In genomic region chr15:90490186-90490585, GRCm38 (mm10) we compare ENCODE assay signal across 24 mouse cellular contexts.
"Had no signal": no experiment of that assay in that cellular context is flagged by ENCODE, and none has a peak within 500 bp of the region (broad histone marks: within the 10 kb centered on the region; RNA-seq: fewer than 3 reads in every experiment).

No protein-coding gene starts in this region.

- H3K9ac ChIP-seq: heart, embryonic 12.5 days; hindbrain, embryonic 12.5 days; hindbrain, embryonic 14.5 days; intestine, embryonic 15.5 days; limb, embryonic 12.5 days had no signal

- H3K4me3 ChIP-seq: gastrocnemius, adult 2 months; heart, embryonic 10.5 days; heart, embryonic 12.5 days; hindbrain, embryonic 10.5 days; hindbrain, embryonic 12.5 days; intestine, embryonic 15.5 days; layer of hippocampus, adult 2 months; left cerebral cortex, adult 2 months; limb, embryonic 10.5 days; limb, embryonic 12.5 days had no signal

- DNase-seq: gastrocnemius, adult 2 months; gastrocnemius, postnatal 10 days; gastrocnemius, postnatal 25 days; heart, adult 18-20 months; heart, postnatal 10 days; heart, postnatal 4 days; kidney, adult 18-20 months; kidney, adult 8-10 months; kidney, postnatal 14 days; kidney, postnatal 36 days; liver had no signal

- H3K9me3 ChIP-seq: heart, embryonic 10.5 days; heart, embryonic 12.5 days; hindbrain, embryonic 10.5 days; hindbrain, embryonic 12.5 days; intestine, embryonic 15.5 days; limb, embryonic 10.5 days; limb, embryonic 12.5 days had no signal

- H3K4me1 ChIP-seq: heart, embryonic 10.5 days; heart, embryonic 12.5 days; hindbrain, embryonic 10.5 days; hindbrain, embryonic 12.5 days; intestine, embryonic 15.5 days; limb, embryonic 10.5 days; limb, embryonic 12.5 days had no signal

- H3K36me3 ChIP-seq: heart, embryonic 10.5 days; heart, embryonic 12.5 days; hindbrain, embryonic 10.5 days; hindbrain, embryonic 12.5 days; intestine, embryonic 15.5 days; limb, embryonic 10.5 days; limb, embryonic 12.5 days had no signal

- ATAC-seq: hindbrain, embryonic 16.5 days; inflammation-experienced regulatory T-cells, adult 6 months; intestine, embryonic 15.5 days; intestine, postnatal 0 days had no signal

- H3K27me3 ChIP-seq: heart, embryonic 12.5 days; hindbrain, embryonic 12.5 days; intestine, embryonic 15.5 days; limb, embryonic 12.5 days had no signal

- H3K27ac ChIP-seq: gastrocnemius, adult 2 months; heart, embryonic 10.5 days; hindbrain, embryonic 10.5 days; hindbrain, embryonic 12.5 days; hindbrain, embryonic 14.5 days; intestine, embryonic 15.5 days; layer of hippocampus, adult 2 months; left cerebral cortex, adult 2 months; limb, embryonic 10.5 days; limb, embryonic 12.5 days had no signal

- H3K4me2 ChIP-seq: heart, embryonic 12.5 days; hindbrain, embryonic 12.5 days; hindbrain, embryonic 14.5 days; intestine, embryonic 15.5 days; limb, embryonic 12.5 days had no signal
